ENCODE assay signal across 8 mouse cellular contexts in the genomic region with DNA sequence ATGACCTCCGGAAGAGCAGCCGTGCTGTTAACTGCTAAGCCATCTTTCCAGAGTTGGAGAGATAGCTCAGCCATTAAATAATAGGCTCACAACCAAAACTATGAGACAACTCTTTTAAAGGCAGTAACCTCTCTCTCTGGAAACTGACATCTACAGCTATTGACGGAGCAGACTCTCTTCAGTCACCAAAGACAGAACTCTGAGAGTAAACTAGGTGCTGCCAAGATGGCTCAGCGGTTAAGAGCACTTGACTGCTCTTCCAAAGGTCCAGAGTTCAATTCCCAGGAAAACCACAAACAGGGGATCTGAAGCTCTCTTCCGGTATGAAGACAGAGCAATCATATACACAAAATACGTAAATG. TPM values are rescaled to one million over a fixed set of nuclear protein-coding genes. Genes with fewer than 3 reads are reported as not detected.
A peak's percentile ranks its signal among the peaks of the same experiment; 100 is the strongest.
DNase-seq lines count a peak whose midpoint lies in the region; ATAC-seq and TF ChIP-seq lines count a peak whose summit lies in the region.

No protein-coding gene starts in this region.

- no peak overlapping the region for H3K27ac ChIP-seq in cerebellum, adult 2 months (ENCODE audit: insufficient read depth, low read length)
- H3K27ac ChIP-seq in neural tube, embryonic 11.5 days (ENCODE audit: low read depth, low read length): no peak overlapping the region
- H3K27ac ChIP-seq in limb, embryonic 15.5 days: peak overlapping the region; percentile 95; the same call in 1 of the 2 replicates
- peak overlapping the region; percentile 37 for H3K27ac ChIP-seq in stomach, embryonic 15.5 days

- no peak for TF ChIP-seq CTCF in cerebellum, adult 2 months (IDR thresholded peaks at IDR 0.05; ENCODE audit: borderline replicate concordance, insufficient read depth, low read depth, low read length)

- no peaks in the 10 kb centered on the region for H3K9me3 ChIP-seq in neural tube, embryonic 11.5 days (ENCODE audit: control insufficient read depth, low read length)
- H3K9me3 ChIP-seq in limb, embryonic 15.5 days: no peaks in the 10 kb centered on the region
- H3K9me3 ChIP-seq in stomach, embryonic 15.5 days: no peaks in the 10 kb centered on the region

- 18% methylated on average over 6 of the region's 6 CpGs for WGBS in cerebellum, adult 2 months
- 19% methylated on average over 6 of the region's 6 CpGs for WGBS in neural tube, embryonic 11.5 days
- 20% methylated on average over 6 of the region's 6 CpGs for WGBS in limb, embryonic 15.5 days
- 15% methylated on average over 6 of the region's 6 CpGs for WGBS in stomach, embryonic 15.5 days

- H3K4me3 ChIP-seq in cerebellum, adult 2 months (replicated peaks; ENCODE audit: insufficient read depth, low read depth, low read length): peak overlapping the region; percentile 56
- peak overlapping the region; percentile 78 for H3K4me3 ChIP-seq in neural tube, embryonic 11.5 days (ENCODE audit: low read depth, low read length)
- H3K4me3 ChIP-seq in limb, embryonic 15.5 days: peak overlapping the region; percentile 81
- peak overlapping the region; percentile 87 for H3K4me3 ChIP-seq in stomach, embryonic 15.5 days (replicated peaks)

- TF ChIP-seq POLR2A in cerebellum, adult 2 months (IDR thresholded peaks at IDR 0.05; ENCODE audit: borderline replicate concordance, insufficient read depth, low read length): no peak

- ATAC-seq in neural tube, embryonic 11.5 days (ENCODE audit: insufficient read depth, low FRiP score, low TSS enrichment): no peak
- ATAC-seq in limb, embryonic 15.5 days (ENCODE audit: insufficient number of reproducible peaks, low FRiP score, low TSS enrichment, low read depth): no peak
- no peak for ATAC-seq in stomach, embryonic 15.5 days (ENCODE audit: insufficient read depth, low FRiP score, low read depth)

- H3K36me3 ChIP-seq in neural tube, embryonic 11.5 days (ENCODE audit: control insufficient read depth, insufficient read depth, low read length): no peaks in the 10 kb centered on the region
- H3K36me3 ChIP-seq in limb, embryonic 15.5 days: no peaks in the 10 kb centered on the region
- H3K36me3 ChIP-seq in stomach, embryonic 15.5 days: no peaks in the 10 kb centered on the region

- H3K4me1 ChIP-seq in cerebellum, adult 2 months (ENCODE audit: control insufficient read depth, insufficient read depth, low read length): peaks cover 3% of the 10 kb centered on the region; the same call in 1 of the 2 replicates
- H3K4me1 ChIP-seq in neural tube, embryonic 11.5 days (ENCODE audit: control insufficient read depth, insufficient read depth, low read length): 0 out of 2 replicates have a peak, but pooled peaks cover 4% of the 10 kb centered on the region
- H3K4me1 ChIP-seq in limb, embryonic 15.5 days: peaks cover 14% of the 10 kb centered on the region
- peaks cover 13% of the 10 kb centered on the region; the same call in 1 of the 2 replicates for H3K4me1 ChIP-seq in stomach, embryonic 15.5 days

- no peaks in the 10 kb centered on the region for H3K27me3 ChIP-seq in cerebellum, adult 2 months (ENCODE audit: control insufficient read depth, insufficient read depth, low read length)
- H3K27me3 ChIP-seq in neural tube, embryonic 11.5 days (ENCODE audit: control insufficient read depth, insufficient read depth, low read length): no peaks in the 10 kb centered on the region
- no peaks in the 10 kb centered on the region for H3K27me3 ChIP-seq in limb, embryonic 15.5 days
- no peaks in the 10 kb centered on the region for H3K27me3 ChIP-seq in stomach, embryonic 15.5 days (replicated peaks)

- 0 out of 2 replicates have a peak overlapping the region, but pooled peaks have one; percentile 14 for H3K9ac ChIP-seq in neural tube, embryonic 11.5 days (ENCODE audit: low read length)
- H3K9ac ChIP-seq in limb, embryonic 15.5 days: no peak overlapping the region
- H3K9ac ChIP-seq in stomach, embryonic 15.5 days: no peak overlapping the region

- H3K4me2 ChIP-seq in neural tube, embryonic 11.5 days (ENCODE audit: low read depth): peak overlapping the region; percentile 46
- H3K4me2 ChIP-seq in limb, embryonic 15.5 days: peak overlapping the region; percentile 61
- peak overlapping the region; percentile 54 for H3K4me2 ChIP-seq in stomach, embryonic 15.5 days

- DNase-seq in cerebellum, adult 2 months: no peak
- no peak for DNase-seq in cerebellum, postnatal 25 days
- DNase-seq in neural tube, embryonic 11.5 days (ENCODE audit: low spot score): no peak
- no peak for DNase-seq in neural tube, embryonic 10.5 days (ENCODE audit: extremely low spot score, low spot score)
- no peak for DNase-seq in right cerebral cortex, adult 2 months (ENCODE audit: low spot score in 2 of 2)
- no peak for DNase-seq in cerebellum, postnatal 10 days

RNA-seq across cellular contexts. Expression of a gene that starts 0.4 kb away (rescaled TPM):
- 89.3 and 93.8 TPM in 2 replicates for polyA plus RNA-seq in cerebellum, adult 2 months (2012; rRNA removed)
- 60.2 and 67.4 TPM in 2 replicates for polyA plus RNA-seq in neural tube, embryonic 11.5 days (2014; fragmentation: Nextera tagmentation; extraction: Ambion mirVana)
- polyA plus RNA-seq in limb, embryonic 15.5 days (2015; fragmentation: Nextera tagmentation; extraction: Ambion mirVana): 80.0 and 86.5 TPM in 2 replicates
- polyA plus RNA-seq in stomach, embryonic 15.5 days (2015; fragmentation: Nextera tagmentation; extraction: Ambion mirVana): 79.3 and 86.5 TPM in 2 replicates

RNA-seq across cellular contexts. Expression of a gene that starts 8.7 kb away (rescaled TPM):
- 8.4 and 10.3 TPM in 2 replicates for polyA plus RNA-seq in cerebellum, adult 2 months (2012; rRNA removed)
- 4.3 and 6.5 TPM in 2 replicates for polyA plus RNA-seq in neural tube, embryonic 11.5 days (2014; fragmentation: Nextera tagmentation; extraction: Ambion mirVana)
- polyA plus RNA-seq in limb, embryonic 15.5 days (2015; fragmentation: Nextera tagmentation; extraction: Ambion mirVana): 10.9 and 11.3 TPM in 2 replicates
- 9.3 and 10.7 TPM in 2 replicates for polyA plus RNA-seq in stomach, embryonic 15.5 days (2015; fragmentation: Nextera tagmentation; extraction: Ambion mirVana)

RNA-seq across cellular contexts. Expression of a gene that starts 13.8 kb away (rescaled TPM):
- 16.3 and 17.6 TPM in 2 replicates for polyA plus RNA-seq in cerebellum, adult 2 months (2012; rRNA removed)
- polyA plus RNA-seq in neural tube, embryonic 11.5 days (2014; fragmentation: Nextera tagmentation; extraction: Ambion mirVana): 28.9 and 31.1 TPM in 2 replicates
- 24.9 and 26.6 TPM in 2 replicates for polyA plus RNA-seq in limb, embryonic 15.5 days (2015; fragmentation: Nextera tagmentation; extraction: Ambion mirVana)
- 18.5 and 19.0 TPM in 2 replicates for polyA plus RNA-seq in stomach, embryonic 15.5 days (2015; fragmentation: Nextera tagmentation; extraction: Ambion mirVana)

RNA-seq across cellular contexts. Expression of a gene that starts 57.9 kb away (rescaled TPM):
- 19.2 and 20.5 TPM in 2 replicates for polyA plus RNA-seq in cerebellum, adult 2 months (2012; rRNA removed)
- 35.5 and 36.5 TPM in 2 replicates for polyA plus RNA-seq in neural tube, embryonic 11.5 days (2014; fragmentation: Nextera tagmentation; extraction: Ambion mirVana)
- polyA plus RNA-seq in limb, embryonic 15.5 days (2015; fragmentation: Nextera tagmentation; extraction: Ambion mirVana): 18.1 and 22.9 TPM in 2 replicates
- 17.9 and 18.3 TPM in 2 replicates for polyA plus RNA-seq in stomach, embryonic 15.5 days (2015; fragmentation: Nextera tagmentation; extraction: Ambion mirVana)

Comparison
In these comparisons a context has a peak if more than half of its experiments do, and no peak if none do; other contexts are left out.
1. H3K27ac ChIP-seq: peak in limb, embryonic 15.5 days (single experiment) and stomach, embryonic 15.5 days (single experiment); none in cerebellum, adult 2 months (single experiment) and neural tube, embryonic 11.5 days (single experiment).
2. Peak in every context shown above with its lines, with median percentiles within 50 percentile points of each other: H3K4me3 ChIP-seq and H3K4me2 ChIP-seq.